Mouse (Mus musculus): Measurements from ENCODE around the gene Rpusd3.
A peak's percentile ranks its signal among the peaks of the same experiment; 100 is the strongest.

The Rpusd3 gene

GRCm38 (mm10) chr6:113430846-113431245 is 11.7 kb upstream of the Rpusd3 start:
- no peak for DNase-seq (ENCODE audit: low read depth, low spot score)

GRCm38 (mm10) chr6:113429965-113430364 is 10.8 kb upstream of the Rpusd3 start:
- DNase-seq (ENCODE audit: low read depth, low spot score), result no peak

GRCm38 (mm10) chr6:113428006-113428405 is 8.9 kb upstream of the Rpusd3 start:
- DNase-seq (ENCODE audit: low read depth, low spot score), result no peak

- peak; percentile 70 for DNase-seq (ENCODE audit: low read depth, low spot score)
Observed at GRCm38 (mm10) chr6:113427397-113427796, 8.3 kb upstream of the Rpusd3 start.

GRCm38 (mm10) chr6:113426696-113427095 is 7.6 kb upstream of the Rpusd3 start:
- DNase-seq (ENCODE audit: low read depth, low spot score), result no peak

GRCm38 (mm10) chr6:113424187-113424586 is 5.0 kb upstream of the Rpusd3 start:
- no peak for DNase-seq (ENCODE audit: low read depth, low spot score)

GRCm38 (mm10) chr6:113423000-113423399 is 3.9 kb upstream of the Rpusd3 start:
- no peak for DNase-seq (ENCODE audit: low read depth, low spot score)

GRCm38 (mm10) chr6:113418441-113419198 is 520 bp downstream of the Rpusd3 start:
- no peak for DNase-seq (ENCODE audit: low read depth, low spot score)

GRCm38 (mm10) chr6:113416416-113416815 is 2.7 kb downstream of the Rpusd3 start:
- DNase-seq (ENCODE audit: low read depth, low spot score), result no peak

- no peak for DNase-seq (ENCODE audit: low read depth, low spot score)
Observed at GRCm38 (mm10) chr6:113410001-113410400, 9.1 kb downstream of the Rpusd3 start.

- DNase-seq (ENCODE audit: low read depth, low spot score), result no peak
Observed at GRCm38 (mm10) chr6:113406683-113407082, 12.5 kb downstream of the Rpusd3 start.

- DNase-seq (ENCODE audit: low read depth, low spot score), result no peak
Observed at GRCm38 (mm10) chr6:113405483-113405882, 13.7 kb downstream of the Rpusd3 start.

GRCm38 (mm10) chr6:113404649-113405448 is 14.3 kb downstream of the Rpusd3 start:
- no peak for DNase-seq (ENCODE audit: low read depth, low spot score)

GRCm38 (mm10) chr6:113402094-113402493 is 17.0 kb downstream of the Rpusd3 start:
- no peak for DNase-seq (ENCODE audit: low read depth, low spot score)

GRCm38 (mm10) chr6:113396270-113397030 is 22.7 kb downstream of the Rpusd3 start:
- no peak for DNase-seq (ENCODE audit: low read depth, low spot score)

- DNase-seq (ENCODE audit: low read depth, low spot score), result no peak
Observed at GRCm38 (mm10) chr6:113395501-113395900, 23.6 kb downstream of the Rpusd3 start.

GRCm38 (mm10) chr6:113394811-113395210 is 24.3 kb downstream of the Rpusd3 start:
- DNase-seq (ENCODE audit: low read depth, low spot score), result no peak

- DNase-seq (ENCODE audit: low read depth, low spot score), result no peak
Observed at GRCm38 (mm10) chr6:113393951-113394350, 25.2 kb downstream of the Rpusd3 start.

GRCm38 (mm10) chr6:113392387-113393071 is 26.6 kb downstream of the Rpusd3 start:
- DNase-seq (ENCODE audit: low read depth, low spot score), result peak; percentile 67

- DNase-seq (ENCODE audit: low read depth, low spot score), result no peak
Observed at GRCm38 (mm10) chr6:113392015-113392386, 27.1 kb downstream of the Rpusd3 start.

GRCm38 (mm10) chr6:113390715-113391114 is 28.4 kb downstream of the Rpusd3 start:
- no peak for DNase-seq (ENCODE audit: low read depth, low spot score)

- DNase-seq (ENCODE audit: low read depth, low spot score), result no peak
Observed at GRCm38 (mm10) chr6:113388960-113389359, 30.2 kb downstream of the Rpusd3 start, which contains the start of gene Ttll3. TSS of gene Ttll3 (plus strand) at chr6:113389260.

Measured in mesoderm, embryonic 11.5 days (tissue).